Mouse (Mus musculus) mouse embryonic stem cell (cell line): Measurements from ENCODE around the gene Rpl36al.

ENCODE experiments used
- in situ Hi-C, 2 experiments: fragments of 300-500 bp; cut with MboI; formaldehyde crosslinking; loops; 1 replicate in 1 of 2; 3 replicates in 1 of 2; pipeline ENCODE4 v1.14.3; 2019 to 2020; ENCODE audit warnings: low sequenced_read_pairs in 2 of 2, low pct_unique_long_range_greater_than_20kb in 1 of 2, mixed read lengths in 1 of 2; ENCODE audit not compliant: unreplicated experiment in 1 of 2

Gene Rpl36al

GRCm38 (mm10) chr12:69183583-69184308 is at the start of gene Rpl36al, which contains the start of gene Mgat2:
TSS of gene Rpl36al (minus strand) at chr12:69184083.
TSS of gene Mgat2 (plus strand) at chr12:69184157.
- in situ Hi-C loops, result no loop called here

- in situ Hi-C loops, result no loop called here
Observed at GRCm38 (mm10) chr12:69229251-69229650, 45.4 kb upstream of the Rpl36al start.

GRCm38 (mm10) chr12:69227776-69228466 is 44.0 kb upstream of the Rpl36al start, which contains the start of gene Pole2:
TSS of gene Pole2 (minus strand) at chr12:69228195.
- in situ Hi-C loops, result no loop called here

DNA sequence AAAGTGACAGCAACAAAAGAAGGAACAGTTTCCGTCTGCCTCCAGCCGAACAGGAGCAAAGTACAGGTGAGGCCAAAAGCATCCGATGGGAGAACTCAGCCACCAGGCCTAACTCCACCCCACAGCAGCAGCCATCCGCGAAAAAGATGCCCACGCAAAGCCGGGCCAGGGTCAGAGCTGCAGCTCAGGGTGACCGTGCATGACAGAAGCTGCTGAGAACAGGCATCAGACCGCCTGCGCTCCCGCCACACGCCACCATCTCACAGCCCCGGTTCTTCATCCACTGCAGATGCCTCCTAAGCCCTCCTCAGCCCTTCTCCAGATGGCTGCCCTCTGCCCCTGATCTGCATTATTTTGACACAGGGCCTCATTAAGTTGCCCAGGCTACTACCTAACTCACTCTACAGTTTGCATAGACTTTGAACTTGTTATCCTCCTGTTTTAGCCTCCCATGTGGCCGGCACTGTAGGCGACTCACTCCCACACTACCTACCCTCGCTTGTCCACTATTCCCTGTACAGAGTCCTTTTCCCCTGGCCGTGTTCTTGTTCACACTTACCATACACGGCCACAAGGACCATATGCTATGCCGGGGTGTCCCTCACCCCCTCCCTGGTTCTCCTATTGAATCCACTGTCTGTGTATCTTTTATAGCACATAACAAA is 36.9 kb upstream of the Rpl36al start:
- in situ Hi-C loops, result no loop called here

DNA sequence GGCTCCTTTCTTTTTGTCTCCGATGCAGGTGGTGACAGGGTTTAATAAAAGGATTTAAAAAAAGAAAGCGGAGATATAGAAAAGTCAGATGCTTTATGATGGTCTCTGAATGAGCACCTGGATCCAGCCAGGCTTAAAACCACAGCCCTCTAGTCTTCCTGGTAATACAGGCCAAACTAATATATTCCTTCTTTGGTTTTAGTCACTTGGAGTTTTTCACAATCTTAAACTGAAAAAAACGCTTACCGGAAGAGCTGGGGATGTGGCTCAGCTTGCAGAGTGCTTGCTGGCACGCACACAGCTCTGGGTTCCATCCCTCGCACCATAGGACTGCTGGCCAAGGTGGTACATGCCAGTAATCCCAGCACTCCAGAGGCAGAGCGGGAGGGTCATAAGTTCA is 32.7 kb upstream of the Rpl36al start:
- in situ Hi-C loops, result loop anchor here in 1 of 2 experiments (10.0 kb wide), 2 partner anchors 98 to 138 kb away; partner anchors contain the start of gene Nemf

DNA sequence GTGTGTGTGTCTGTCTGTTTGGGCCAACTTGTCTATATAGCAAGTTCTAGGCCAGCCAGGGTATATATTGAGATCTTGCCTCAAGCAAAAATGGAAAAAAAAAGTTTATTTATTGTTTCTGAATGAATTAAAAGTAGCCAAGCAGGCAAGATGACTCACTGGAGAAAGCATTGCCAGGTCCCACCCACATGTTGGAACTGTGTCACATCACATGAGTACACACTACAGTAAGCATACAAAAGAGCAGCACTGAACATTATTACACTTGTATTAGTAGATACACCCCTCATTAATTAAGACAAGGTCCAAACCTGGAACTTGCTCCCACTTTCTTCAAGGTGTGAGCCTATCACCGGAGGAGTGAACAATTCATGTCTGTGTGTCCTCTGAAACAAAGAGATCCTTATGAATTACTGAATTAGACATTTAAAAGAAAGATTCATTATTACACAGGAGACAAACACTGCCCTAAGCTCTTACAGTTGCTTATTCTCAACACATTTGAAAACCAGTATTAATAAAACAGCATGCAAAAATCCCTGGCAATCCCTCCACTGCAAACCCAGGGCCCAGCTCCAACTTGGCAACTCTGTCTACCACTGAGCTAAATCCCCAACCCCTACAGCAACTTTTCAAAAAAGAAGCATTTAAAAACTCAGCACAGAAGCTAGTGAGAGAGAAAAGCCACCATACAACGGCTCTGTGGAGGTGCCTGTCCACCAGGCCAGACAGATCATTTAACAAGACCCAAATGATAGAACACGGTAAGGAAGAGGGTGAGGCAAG is 31.3 kb upstream of the Rpl36al start:
- in situ Hi-C loops, result loop anchor here in 1 of 2 experiments (10.0 kb wide), 2 partner anchors 100 to 140 kb away; partner anchors contain the start of gene Nemf

DNA sequence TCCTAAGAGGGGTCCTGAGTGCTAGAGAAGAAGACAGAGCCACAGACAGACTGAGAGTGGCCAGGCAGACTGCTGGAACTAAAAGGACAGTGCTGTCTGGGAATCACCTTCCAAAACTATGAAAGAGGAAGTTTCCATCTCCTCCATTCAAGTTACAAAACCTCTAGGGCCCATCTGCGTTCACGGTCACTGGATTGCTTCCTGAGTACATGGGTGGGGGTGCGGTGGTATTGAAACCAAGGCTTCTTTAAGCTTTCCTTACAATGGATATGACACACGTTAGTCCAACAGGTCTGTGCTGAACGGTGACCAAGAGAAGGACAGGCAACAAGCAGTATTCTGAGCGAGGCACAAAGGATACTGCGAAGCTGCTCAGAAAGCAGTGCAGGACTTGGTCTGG is 30.5 kb upstream of the Rpl36al start:
- in situ Hi-C loops, result loop anchor here in 1 of 2 experiments (10.0 kb wide), 2 partner anchors 100 to 140 kb away; partner anchors contain the start of gene Nemf

DNA sequence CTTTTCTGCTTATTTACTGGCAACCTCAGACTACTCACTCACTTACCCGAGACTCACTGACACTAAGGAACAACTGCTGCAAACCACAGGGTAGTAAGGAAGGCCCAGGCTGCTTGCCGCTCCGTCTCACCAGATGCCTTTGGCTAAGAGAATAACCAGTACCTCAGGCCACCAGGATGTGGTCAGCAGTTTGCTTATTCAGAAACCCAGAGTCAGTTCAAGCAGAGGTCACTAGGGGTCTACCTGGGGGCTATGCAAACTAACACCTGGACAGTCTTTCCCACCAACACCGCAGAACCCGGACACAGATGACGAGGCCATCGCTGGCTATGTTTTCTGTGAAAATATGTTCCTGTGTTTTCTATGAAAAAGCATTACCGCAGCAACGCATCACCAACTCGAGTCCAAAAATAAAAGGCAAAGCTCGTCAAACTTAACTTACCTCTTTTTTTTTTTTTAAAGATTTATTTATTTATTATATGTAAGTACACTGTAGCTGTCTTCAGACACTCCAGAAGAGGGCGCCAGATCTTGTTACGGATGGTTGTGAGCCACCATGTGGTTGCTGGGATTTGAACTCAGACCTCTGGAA is 29.4 kb upstream of the Rpl36al start:
- in situ Hi-C loops, result loop anchor here in 1 of 2 experiments (10.0 kb wide), 2 partner anchors 102 to 142 kb away; partner anchors contain the start of gene Nemf

DNA sequence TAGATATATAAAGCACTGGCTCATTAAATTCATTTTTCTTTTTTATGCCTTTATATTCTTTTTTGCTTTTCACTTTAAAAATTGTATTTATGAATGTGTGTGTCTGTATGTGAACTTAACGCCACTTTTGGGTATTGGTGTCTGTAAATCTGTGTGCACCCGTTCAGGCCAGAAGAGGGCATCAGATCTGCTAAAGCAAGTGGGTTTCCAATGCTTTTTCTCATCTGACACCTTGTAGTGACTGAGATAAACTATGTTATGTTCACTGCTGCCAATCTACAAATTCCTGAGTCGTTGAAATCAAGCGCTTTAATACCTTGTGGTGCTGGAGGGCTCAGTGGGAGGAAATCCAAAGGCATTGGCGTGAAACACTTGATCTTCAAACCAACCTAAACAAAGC is 27.2 kb upstream of the Rpl36al start:
- in situ Hi-C loops, result loop anchor here in 1 of 2 experiments (10.0 kb wide), 2 partner anchors 104 to 144 kb away; partner anchors contain the start of gene Nemf

- in situ Hi-C loops, result loop anchor here in 1 of 2 experiments (10.0 kb wide), 2 partner anchors 104 to 144 kb away; partner anchors contain the start of gene Nemf
Observed at GRCm38 (mm10) chr12:69210056-69210979, 26.4 kb upstream of the Rpl36al start.

- in situ Hi-C loops, result no loop called here
Observed at GRCm38 (mm10) chr12:69208520-69208919, 24.6 kb upstream of the Rpl36al start.

- in situ Hi-C loops, result no loop called here
Observed at GRCm38 (mm10) chr12:69207926-69208325, 24.0 kb upstream of the Rpl36al start.

DNA sequence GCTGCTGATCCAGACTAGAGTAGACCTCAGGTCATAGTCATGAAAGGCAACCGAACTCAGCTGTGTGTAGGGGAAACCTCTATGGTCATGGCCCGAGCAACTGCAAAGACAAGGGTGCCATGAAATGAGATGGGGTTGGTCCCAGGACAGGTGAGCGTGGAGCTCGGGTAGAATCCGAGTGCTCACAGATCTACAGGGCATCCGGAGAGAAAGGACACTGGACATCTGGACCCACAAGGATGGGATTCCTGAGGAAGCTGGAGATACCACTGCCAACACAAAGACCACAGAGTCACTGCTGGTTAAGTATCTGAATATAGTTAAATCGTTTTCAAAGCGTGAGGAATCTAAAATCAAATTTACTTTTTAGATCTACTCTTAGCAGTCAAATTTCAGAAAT is 23.5 kb upstream of the Rpl36al start:
- in situ Hi-C loops, result no loop called here

- in situ Hi-C loops, result no loop called here
Observed at GRCm38 (mm10) chr12:69204052-69204833, 20.4 kb upstream of the Rpl36al start, which contains the start of gene Gm49384. TSS of gene Gm49384 (minus strand) at chr12:69204267.

DNA sequence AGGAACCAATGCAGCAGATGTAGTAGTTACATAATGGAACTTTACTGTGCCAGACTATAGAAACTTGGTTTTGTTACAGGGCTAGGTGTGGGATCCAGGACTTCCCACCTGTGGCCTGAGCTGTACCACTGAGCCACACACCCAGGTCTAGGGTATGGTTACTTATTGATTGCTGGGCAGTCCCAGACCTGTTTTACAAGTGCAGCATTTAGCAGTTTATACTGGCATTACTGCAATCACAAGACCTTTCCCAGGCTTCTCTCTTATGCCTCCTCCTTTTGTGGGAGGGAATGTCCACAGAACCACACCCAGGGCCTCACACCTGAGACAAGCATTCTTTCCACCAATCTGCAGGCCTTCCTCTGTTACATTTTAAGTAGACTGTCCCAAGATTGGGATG is 15.1 kb upstream of the Rpl36al start:
- in situ Hi-C loops, result no loop called here

GRCm38 (mm10) chr12:69198164-69198535 is 14.3 kb upstream of the Rpl36al start, which contains the start of gene Dnaaf2:
TSS of gene Dnaaf2 (minus strand) at chr12:69198429.
- in situ Hi-C loops, result no loop called here
